Mouse (Mus musculus): ENCODE results near the gene Acr. TPM values are rescaled to one million over a fixed set of nuclear protein-coding genes. Genes with fewer than 3 reads are reported as not detected.

Gene Acr
- polyA plus RNA-seq, 1 experiment: 0.56 TPM

- H3K36me3 ChIP-seq (ENCODE audit: control insufficient read depth, insufficient read depth, low read length): no peaks in the 10 kb centered on the region
- H3K4me3 ChIP-seq (ENCODE audit: low read depth, low read length): no peak overlapping the region
- no peak overlapping the region for H3K27ac ChIP-seq (ENCODE audit: insufficient read depth, low read depth, low read length)
- TF ChIP-seq POLR2A (IDR thresholded peaks at IDR 0.05; ENCODE audit: low read depth, low read length) (no peak), CTCF (IDR thresholded peaks at IDR 0.05; ENCODE audit: extremely low read depth, insufficient read length, insufficient replicate concordance, low read depth, low read length) (no peak)
- H3K4me1 ChIP-seq (ENCODE audit: control insufficient read depth, insufficient read depth, insufficient read length, low read length): no peaks in the 10 kb centered on the region
- no peaks in the 10 kb centered on the region; the same call in 1 of the 2 replicates for H3K27me3 ChIP-seq (ENCODE audit: control insufficient read depth, insufficient read depth, low read length)
- 31% methylated on average over 55 of the region's 58 CpGs for WGBS
Observed at GRCm38 (mm10) chr15:89547824-89548601, 20.1 kb upstream of the Acr start.

- no peaks in the 10 kb centered on the region; the same call in 1 of the 2 replicates for H3K27me3 ChIP-seq (ENCODE audit: control insufficient read depth, insufficient read depth, low read length)
- H3K36me3 ChIP-seq (ENCODE audit: control insufficient read depth, insufficient read depth, low read length): no peaks in the 10 kb centered on the region
- 53% methylated on average over 11 of the region's 11 CpGs for WGBS
Observed at GRCm38 (mm10) chr15:89548837-89549236, 19.3 kb upstream of the Acr start.

GRCm38 (mm10) chr15:89550506-89550905, 17.6 kb upstream of the Acr start:
- H3K4me3 ChIP-seq (ENCODE audit: low read depth, low read length): no peak overlapping the region
- no peaks in the 10 kb centered on the region; the same call in 1 of the 2 replicates for H3K4me1 ChIP-seq (ENCODE audit: control insufficient read depth, insufficient read depth, insufficient read length, low read length)
- no peaks in the 10 kb centered on the region; the same call in 1 of the 2 replicates for H3K27me3 ChIP-seq (ENCODE audit: control insufficient read depth, insufficient read depth, low read length)
- TF ChIP-seq CTCF (IDR thresholded peaks at IDR 0.05; ENCODE audit: extremely low read depth, insufficient read length, insufficient replicate concordance, low read depth, low read length) (no peak), POLR2A (IDR thresholded peaks at IDR 0.05; ENCODE audit: low read depth, low read length) (no peak)
- WGBS: 87% methylated on average over 8 of the region's 8 CpGs
- H3K27ac ChIP-seq (ENCODE audit: insufficient read depth, low read depth, low read length): no peak overlapping the region
- no peaks in the 10 kb centered on the region for H3K36me3 ChIP-seq (ENCODE audit: control insufficient read depth, insufficient read depth, low read length)

More at GRCm38 (mm10) chr15:89548837-89549236, 19.3 kb upstream of the Acr start:
- no peak for TF ChIP-seq POLR2A (IDR thresholded peaks at IDR 0.05; ENCODE audit: low read depth, low read length)
- TF ChIP-seq CTCF (IDR thresholded peaks at IDR 0.05; ENCODE audit: extremely low read depth, insufficient read length, insufficient replicate concordance, low read depth, low read length): no peak
- Histone ChIP-seq H3K4me3 (ENCODE audit: low read depth, low read length) (no peak overlapping the region), H3K4me1 (ENCODE audit: control insufficient read depth, insufficient read depth, insufficient read length, low read length) (no peaks in the 10 kb centered on the region), H3K27ac (ENCODE audit: insufficient read depth, low read depth, low read length) (no peak overlapping the region)

- 83% methylated on average over 1 of the region's 1 CpGs for WGBS
- no peaks in the 10 kb centered on the region; the same call in 1 of the 2 replicates for H3K4me1 ChIP-seq (ENCODE audit: control insufficient read depth, insufficient read depth, insufficient read length, low read length)
- H3K36me3 ChIP-seq (ENCODE audit: control insufficient read depth, insufficient read depth, low read length): no peaks in the 10 kb centered on the region
- no peak for TF ChIP-seq CTCF (IDR thresholded peaks at IDR 0.05; ENCODE audit: extremely low read depth, insufficient read length, insufficient replicate concordance, low read depth, low read length)
- no peak for TF ChIP-seq POLR2A (IDR thresholded peaks at IDR 0.05; ENCODE audit: low read depth, low read length)
- no peak overlapping the region for H3K4me3 ChIP-seq (ENCODE audit: low read depth, low read length)
- H3K27ac ChIP-seq (ENCODE audit: insufficient read depth, low read depth, low read length): no peak overlapping the region
- H3K27me3 ChIP-seq (ENCODE audit: control insufficient read depth, insufficient read depth, low read length): no peaks in the 10 kb centered on the region; the same call in 1 of the 2 replicates
Observed at GRCm38 (mm10) chr15:89551733-89552132, 16.4 kb upstream of the Acr start.

GRCm38 (mm10) chr15:89555591-89555990, 12.5 kb upstream of the Acr start:
- H3K4me1 ChIP-seq (ENCODE audit: control insufficient read depth, insufficient read depth, insufficient read length, low read length): no peaks in the 10 kb centered on the region; the same call in 1 of the 2 replicates
- TF ChIP-seq CTCF (IDR thresholded peaks at IDR 0.05; ENCODE audit: extremely low read depth, insufficient read length, insufficient replicate concordance, low read depth, low read length) (no peak), POLR2A (IDR thresholded peaks at IDR 0.05; ENCODE audit: low read depth, low read length) (no peak)
- 89% methylated on average over 6 of the region's 6 CpGs for WGBS
- no peak overlapping the region for H3K27ac ChIP-seq (ENCODE audit: insufficient read depth, low read depth, low read length)
- peaks cover 3% of the 10 kb centered on the region; the same call in 1 of the 2 replicates for H3K27me3 ChIP-seq (ENCODE audit: control insufficient read depth, insufficient read depth, low read length)
- no peaks in the 10 kb centered on the region for H3K36me3 ChIP-seq (ENCODE audit: control insufficient read depth, insufficient read depth, low read length)
- H3K4me3 ChIP-seq (ENCODE audit: low read depth, low read length): no peak overlapping the region

GRCm38 (mm10) chr15:89556401-89557178, 11.5 kb upstream of the Acr start:
- Histone ChIP-seq H3K36me3 (ENCODE audit: control insufficient read depth, insufficient read depth, low read length) (no peaks in the 10 kb centered on the region), H3K4me3 (ENCODE audit: low read depth, low read length) (no peak overlapping the region), H3K4me1 (ENCODE audit: control insufficient read depth, insufficient read depth, insufficient read length, low read length) (no peaks in the 10 kb centered on the region; the same call in 1 of the 2 replicates), H3K27ac (ENCODE audit: insufficient read depth, low read depth, low read length) (no peak overlapping the region), H3K27me3 (ENCODE audit: control insufficient read depth, insufficient read depth, low read length) (peaks cover 3% of the 10 kb centered on the region; the same call in 1 of the 2 replicates)
- 37% methylated on average over 23 of the region's 23 CpGs for WGBS
- no peak for TF ChIP-seq CTCF (IDR thresholded peaks at IDR 0.05; ENCODE audit: extremely low read depth, insufficient read length, insufficient replicate concordance, low read depth, low read length)
